Comparison of ENCODE assay signal across 15 mouse cellular contexts in genomic region chr8:97389651-97390050, GRCm38 (mm10).
DNase-seq lines count a peak whose midpoint lies in the region; ATAC-seq and TF ChIP-seq lines count a peak whose summit lies in the region.
"Had no signal": no experiment of that assay in that cellular context is flagged by ENCODE, and none has a peak within 500 bp of the region (broad histone marks: within the 10 kb centered on the region; RNA-seq: fewer than 3 reads in every experiment).

No protein-coding gene starts in this region.

- peaks cover 8% of the 10 kb centered on the region; the same call in 1 of the 2 replicates for H3K4me1 ChIP-seq in limb, embryonic 14.5 days (ENCODE audit: control insufficient read depth, insufficient read depth, low read length)
- H3K4me1 ChIP-seq: embryonic facial prominence, embryonic 10.5 days; lung, embryonic 15.5 days had no signal

- 3% methylated on average over 7 of the region's 7 CpGs for WGBS in limb, embryonic 14.5 days

- no peak for ATAC-seq in limb, embryonic 14.5 days (ENCODE audit: low FRiP score, low read depth)

- no peaks in the 10 kb centered on the region for H3K9me3 ChIP-seq in limb, embryonic 14.5 days (ENCODE audit: control insufficient read depth, low read length)
- H3K9me3 ChIP-seq: embryonic facial prominence, embryonic 10.5 days; lung, embryonic 15.5 days had no signal

- H3K9ac ChIP-seq in limb, embryonic 14.5 days (ENCODE audit: low read depth, low read length, severe bottlenecking): no peak overlapping the region
- H3K9ac ChIP-seq: lung, embryonic 15.5 days had no signal

- no peaks in the 10 kb centered on the region for H3K36me3 ChIP-seq in limb, embryonic 14.5 days (ENCODE audit: control insufficient read depth, insufficient read depth, low read length)
- H3K36me3 ChIP-seq: embryonic facial prominence, embryonic 10.5 days; lung, embryonic 15.5 days had no signal

- H3K27me3 ChIP-seq in limb, embryonic 14.5 days (ENCODE audit: control insufficient read depth, insufficient read depth, low read length): no peaks in the 10 kb centered on the region
- H3K27me3 ChIP-seq: CH12.LX; lung, embryonic 15.5 days had no signal

- no peak for TF ChIP-seq POLR2A in limb, embryonic 14.5 days (IDR thresholded peaks at IDR 0.05; ENCODE audit: borderline replicate concordance, extremely low read depth, insufficient read depth, insufficient read length)

- H3K27ac ChIP-seq in limb, embryonic 14.5 days (replicated peaks; ENCODE audit: low read depth, low read length): no peak overlapping the region
- H3K27ac ChIP-seq: embryonic facial prominence, embryonic 10.5 days; lung, embryonic 15.5 days had no signal

- DNase-seq in left cerebral cortex, adult 18-20 months (ENCODE audit: low spot score in 2 of 2): peak; percentile 9 to 11
- no peak for DNase-seq in left cerebral cortex, adult 11 months (ENCODE audit: low spot score)
- DNase-seq in forelimb bud, embryonic 11.5 days (ENCODE audit: low read depth, low spot score): peak; percentile 18
- DNase-seq in layer of hippocampus, adult 8-10 months (ENCODE audit: low spot score in 2 of 2): peak; percentile 14 to 20
- DNase-seq in limb, embryonic 14.5 days (ENCODE audit: low spot score): no peak
- DNase-seq in cerebellum, postnatal 25 days: no peak
- no peak for DNase-seq in urinary bladder, adult 2 months (ENCODE audit: low spot score)
- DNase-seq: adrenal gland, postnatal 14 days; cerebellum, adult 11 months; heart, adult 11 months; heart, postnatal 14 days; kidney, adult 18-20 months had no signal

- 0 out of 2 replicates have a peak overlapping the region, but pooled peaks have one; percentile 24 for H3K4me2 ChIP-seq in limb, embryonic 14.5 days (replicated peaks; ENCODE audit: low read depth, low read length, severe bottlenecking)
- H3K4me2 ChIP-seq: lung, embryonic 15.5 days had no signal

- no peak overlapping the region for H3K4me3 ChIP-seq in limb, embryonic 14.5 days (replicated peaks; ENCODE audit: low read length)
- H3K4me3 ChIP-seq: embryonic facial prominence, embryonic 10.5 days; lung, embryonic 15.5 days had no signal

Comparison
In these comparisons a context has a peak if more than half of its experiments do, and no peak if none do; other contexts are left out.
1. DNase-seq: peak in left cerebral cortex, adult 18-20 months (2 of 2), forelimb bud, embryonic 11.5 days (single experiment) and layer of hippocampus, adult 8-10 months (2 of 2); none in left cerebral cortex, adult 11 months (single experiment), limb, embryonic 14.5 days (single experiment), cerebellum, postnatal 25 days (0 of 2) and urinary bladder, adult 2 months (single experiment).